Mouse (Mus musculus) midbrain, postnatal 0 days (tissue): ENCODE measurements around the gene Mrpl16. TPM values are rescaled to one million over a fixed set of nuclear protein-coding genes. Genes with fewer than 3 reads are reported as not detected.

ENCODE experiments used
- ATAC-seq: fragments of 200-750 bp; cut with Nextera tagmentation; 2 replicates; pipeline ENCODE4 v1.8.0; 2017; ENCODE audit warnings: moderate number of reproducible peaks, mild to moderate bottlenecking, moderate TSS enrichment, moderate library complexity; ENCODE audit not compliant: low FRiP score
- DNase-seq: peaks from one replicate; pipeline ENCODE4 v3.0.0-alpha.2; 2015; ENCODE audit warnings: low spot score
- H3K27ac ChIP-seq: fragments of 300-500 bp; sonication (generic); 2 replicates; pipeline ENCODE4 v1.5.1; 2014; ENCODE audit warnings: low read depth, mild to moderate bottlenecking, low read length, mixed read lengths
- H3K27me3 ChIP-seq: fragments of 300-500 bp; sonication (generic); 2 replicates; pipeline ENCODE4 v1.6.1; 2014; ENCODE audit warnings: low read length, control low read depth, mixed read lengths; ENCODE audit not compliant: insufficient read depth
- H3K36me3 ChIP-seq: fragments of 300-500 bp; sonication (generic); 2 replicates; pipeline ENCODE4 v1.6.1; 2014; ENCODE audit warnings: low read length, control low read depth, mixed read lengths; ENCODE audit not compliant: insufficient read depth
- H3K4me1 ChIP-seq: fragments of 300-500 bp; sonication (generic); 2 replicates; pipeline ENCODE4 v1.6.1; 2014; ENCODE audit warnings: mild to moderate bottlenecking, control low read depth, antibody characterized with exemption, low read length, mixed read lengths; ENCODE audit not compliant: insufficient read depth
- H3K4me2 ChIP-seq: fragments of 300-500 bp; sonication (generic); 2 replicates; pipeline ENCODE4 v1.6.1; 2014; ENCODE audit warnings: low read depth, mild to moderate bottlenecking, low read length, mixed read lengths; ENCODE audit not compliant: poor library complexity, severe bottlenecking
- H3K4me3 ChIP-seq: fragments of 300-500 bp; sonication (generic); 2 replicates; pipeline ENCODE4 v1.5.1; 2014; ENCODE audit warnings: low read depth, mild to moderate bottlenecking, low read length, moderate library complexity
- H3K9ac ChIP-seq: fragments of 300-500 bp; sonication (generic); replicated peaks from 2 replicates; pipeline ENCODE4 v1.6.1; 2014; ENCODE audit warnings: mild to moderate bottlenecking, low read length, moderate library complexity, mixed read lengths; ENCODE audit not compliant: poor library complexity, severe bottlenecking
- H3K9me3 ChIP-seq: fragments of 300-500 bp; sonication (generic); 2 replicates; pipeline ENCODE4 v1.6.1; 2016; ENCODE audit warnings: low read length, control low read depth
- CTCF ChIP-seq: IDR thresholded peaks from 2 replicates; pipeline ENCODE4 v1.5.1; 2016; ENCODE audit warnings: antibody characterized with exemption, mild to moderate bottlenecking
- WGBS: fragments of 180-500 bp; shearing (Covaris S2); extraction: QIAGEN DNeasy Blood & Tissue Kit; methylation state at CpG from one replicate; pipeline ENCODE4 v1.1.7; 2014; 5-methylcytosine and 5-hydroxymethylcytosine counted together
- polyA plus RNA-seq: library from polyadenylated mRNA; unstranded; fragments of >200 nt; fragmentation: Nextera tagmentation; extraction: Ambion mirVana; gene quantifications from 2 replicates; pipeline ENCODE4 v1.2.1, GENCODE M21; 2015
- total RNA-seq: library from RNA; depleted of rRNA; stranded (reverse); fragments of >200 nt; gene quantifications from 2 replicates; pipeline ENCODE4 v1.2.3, GENCODE M21; 2014

Mrpl16 gene
- total and polyA plus RNA-seq, 2 experiments from 2014 or later: 15.6 to 52.3 TPM

DNA sequence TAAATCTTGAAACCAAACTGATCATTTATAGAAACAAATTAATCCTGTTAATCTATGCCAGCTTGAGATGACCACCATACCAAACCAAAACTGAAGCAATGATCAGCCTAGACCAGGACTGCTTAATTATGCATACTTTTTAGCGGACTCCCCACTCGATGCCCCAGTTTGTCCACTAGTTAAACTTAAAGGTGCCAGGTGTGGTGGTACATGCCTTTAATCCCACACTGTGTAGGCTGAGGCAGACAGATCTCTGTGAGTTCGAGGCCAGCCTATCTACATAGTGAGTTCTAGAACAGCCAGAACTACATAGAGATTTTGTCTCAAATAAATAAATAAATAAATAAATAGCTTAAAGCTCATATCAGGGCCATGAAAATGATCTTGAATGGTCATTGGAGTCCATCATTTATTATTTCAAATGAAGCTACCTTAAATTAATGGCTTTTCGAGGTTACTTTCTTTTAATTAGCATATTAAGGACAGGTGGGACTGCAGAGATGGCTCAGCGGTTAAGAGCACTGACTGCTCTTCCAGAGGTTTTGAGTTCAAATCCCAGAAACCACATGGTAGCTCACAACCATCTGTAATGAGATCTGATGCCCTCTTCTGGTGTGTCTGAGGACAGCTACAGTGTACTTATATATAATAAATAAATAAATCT lies 802 bp upstream of the Mrpl16 start:
- ATAC-seq: no peak
- no peak for DNase-seq
- peak overlapping the region; percentile 55 for H3K4me2 ChIP-seq
- H3K27ac ChIP-seq: no peak overlapping the region
- TF ChIP-seq CTCF: no peak
- H3K4me1 ChIP-seq: no peaks in the 10 kb centered on the region
- H3K4me3 ChIP-seq: peak overlapping the region; percentile 58; the same call in 1 of the 2 replicates
- H3K9me3 ChIP-seq: no peaks in the 10 kb centered on the region
- H3K9ac ChIP-seq: no peak overlapping the region
- no peaks in the 10 kb centered on the region for H3K27me3 ChIP-seq
- peaks cover 4% of the 10 kb centered on the region for H3K36me3 ChIP-seq
- WGBS: 90% methylated on average over 5 of the region's 5 CpGs

- no peak overlapping the region for H3K4me2 ChIP-seq
- TF ChIP-seq CTCF: peak; percentile 88
- H3K27ac ChIP-seq: no peak overlapping the region
- no peaks in the 10 kb centered on the region for H3K4me1 ChIP-seq
- H3K9ac ChIP-seq: no peak overlapping the region
- ATAC-seq: peak; percentile 55
- 57% methylated on average over 7 of the region's 7 CpGs for WGBS
- H3K4me3 ChIP-seq: no peak overlapping the region
- peaks cover 29% of the 10 kb centered on the region for H3K36me3 ChIP-seq
- no peaks in the 10 kb centered on the region for H3K27me3 ChIP-seq
- no peaks in the 10 kb centered on the region for H3K9me3 ChIP-seq
- DNase-seq: peak; percentile 78
Observed at GRCm38 (mm10) chr19:11777191-11777865, 7.1 kb downstream of the Mrpl16 start.

- H3K27ac ChIP-seq: no peak overlapping the region
- no peak for ATAC-seq
- H3K4me1 ChIP-seq: no peaks in the 10 kb centered on the region
- no peak overlapping the region for H3K9ac ChIP-seq
- TF ChIP-seq CTCF: no peak
- peaks cover 35% of the 10 kb centered on the region for H3K36me3 ChIP-seq
- no peaks in the 10 kb centered on the region for H3K9me3 ChIP-seq
- H3K4me2 ChIP-seq: no peak overlapping the region
- WGBS: 95% methylated on average over 14 of the region's 14 CpGs
- H3K4me3 ChIP-seq: no peak overlapping the region
- DNase-seq: no peak
- no peaks in the 10 kb centered on the region for H3K27me3 ChIP-seq
Observed at GRCm38 (mm10) chr19:11785409-11786154, 15.4 kb downstream of the Mrpl16 start.

GRCm38 (mm10) chr19:11787826-11788225 lies 17.6 kb downstream of the Mrpl16 start:
- TF ChIP-seq CTCF: no peak
- ATAC-seq (no peak), DNase-seq (no peak)
- Histone ChIP-seq H3K9me3 (no peaks in the 10 kb centered on the region), H3K9ac (no peak overlapping the region), H3K4me1 (no peaks in the 10 kb centered on the region), H3K27ac (no peak overlapping the region), H3K4me2 (no peak overlapping the region), H3K27me3 (no peaks in the 10 kb centered on the region), H3K36me3 (peaks cover 34% of the 10 kb centered on the region), H3K4me3 (no peak overlapping the region)
- 94% methylated on average over 6 of the region's 6 CpGs for WGBS

- ATAC-seq: no peak
- Histone ChIP-seq H3K9ac (no peak overlapping the region), H3K27ac (no peak overlapping the region), H3K4me1 (no peaks in the 10 kb centered on the region), H3K36me3 (peaks cover 31% of the 10 kb centered on the region), H3K4me3 (no peak overlapping the region), H3K4me2 (no peak overlapping the region), H3K9me3 (no peaks in the 10 kb centered on the region), H3K27me3 (no peaks in the 10 kb centered on the region)
- TF ChIP-seq CTCF: no peak
- 94% methylated on average over 6 of the region's 6 CpGs for WGBS
- DNase-seq: no peak
Observed at GRCm38 (mm10) chr19:11788876-11789275, 18.7 kb downstream of the Mrpl16 start.

DNA sequence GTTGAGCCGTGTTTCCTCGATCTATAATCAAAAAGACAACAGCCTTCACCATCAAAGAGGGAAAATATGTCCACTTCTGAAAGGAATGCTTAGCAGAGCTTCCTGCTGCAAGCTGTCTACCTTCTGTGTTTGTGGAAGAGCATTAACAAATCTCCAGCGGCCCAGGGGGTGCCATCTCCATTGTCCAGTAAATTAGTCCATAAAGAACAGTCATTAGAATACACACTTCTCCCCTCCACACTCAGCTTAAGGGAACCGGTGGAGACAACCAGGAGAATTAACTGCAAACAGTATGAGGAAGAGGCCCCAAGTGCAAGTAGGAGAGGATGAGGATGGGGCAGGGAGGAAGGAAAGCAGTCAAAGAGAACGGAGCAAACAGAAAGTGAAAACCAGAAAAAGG lies 21.6 kb downstream of the Mrpl16 start:
- 73% methylated on average over 5 of the region's 5 CpGs for WGBS
- no peak for TF ChIP-seq CTCF
- Histone ChIP-seq H3K4me1 (no peaks in the 10 kb centered on the region), H3K9ac (no peak overlapping the region), H3K4me2 (no peak overlapping the region), H3K36me3 (peaks cover 19% of the 10 kb centered on the region), H3K4me3 (no peak overlapping the region), H3K27me3 (no peaks in the 10 kb centered on the region), H3K27ac (no peak overlapping the region), H3K9me3 (no peaks in the 10 kb centered on the region)
- ATAC-seq: no peak
- DNase-seq: no peak
